Mouse (Mus musculus) cerebellum, adult 2 months (tissue): ENCODE results near the gene Akap14.

Experiments used
- CTCF ChIP-seq: fragments of 200-500 bp; IDR thresholded peaks from 2 replicates; pipeline ENCODE4 v1.5.1; 2011; ENCODE audit warnings: low read depth, mild to moderate bottlenecking, control low read depth, low read length, moderate library complexity, borderline replicate concordance; ENCODE audit not compliant: insufficient read depth
- POLR2A ChIP-seq: fragments of 200-500 bp; IDR thresholded peaks from 2 replicates; pipeline ENCODE4 v1.6.1; 2011; ENCODE audit warnings: low read length, control low read depth, borderline replicate concordance; ENCODE audit not compliant: insufficient read depth

- TF ChIP-seq CTCF (no peak), POLR2A (no peak)
Observed at GRCm38 (mm10) chrX:37119585-37119984, 49.1 kb downstream of the Akap14 start.
